Mouse (Mus musculus): Measurements from ENCODE around the gene Gm20388.

The Gm20388 gene

DNA sequence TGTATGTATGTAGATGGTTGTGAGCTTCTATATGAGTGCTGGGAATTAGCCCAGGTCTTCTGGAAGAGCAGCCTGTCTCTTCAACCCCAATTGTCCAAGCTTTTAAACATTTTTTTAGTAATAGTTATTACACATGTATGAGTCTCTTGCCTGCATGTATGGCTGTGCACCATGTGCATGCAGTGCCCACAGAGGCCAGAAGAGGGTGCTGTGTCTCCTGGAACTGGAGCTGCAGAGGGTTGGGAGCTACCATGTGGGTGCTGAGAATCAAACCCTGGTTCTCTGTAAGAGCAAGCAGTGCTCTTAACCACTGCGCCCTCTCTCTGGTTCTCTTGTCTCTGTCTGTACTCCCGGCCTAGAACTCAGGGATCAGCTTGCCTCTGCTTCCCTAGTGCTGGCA lies 3222.3 kb downstream of the Gm20388 start:
- no peak for DNase-seq (ENCODE audit: low spot score in 2 of 2)

DNA sequence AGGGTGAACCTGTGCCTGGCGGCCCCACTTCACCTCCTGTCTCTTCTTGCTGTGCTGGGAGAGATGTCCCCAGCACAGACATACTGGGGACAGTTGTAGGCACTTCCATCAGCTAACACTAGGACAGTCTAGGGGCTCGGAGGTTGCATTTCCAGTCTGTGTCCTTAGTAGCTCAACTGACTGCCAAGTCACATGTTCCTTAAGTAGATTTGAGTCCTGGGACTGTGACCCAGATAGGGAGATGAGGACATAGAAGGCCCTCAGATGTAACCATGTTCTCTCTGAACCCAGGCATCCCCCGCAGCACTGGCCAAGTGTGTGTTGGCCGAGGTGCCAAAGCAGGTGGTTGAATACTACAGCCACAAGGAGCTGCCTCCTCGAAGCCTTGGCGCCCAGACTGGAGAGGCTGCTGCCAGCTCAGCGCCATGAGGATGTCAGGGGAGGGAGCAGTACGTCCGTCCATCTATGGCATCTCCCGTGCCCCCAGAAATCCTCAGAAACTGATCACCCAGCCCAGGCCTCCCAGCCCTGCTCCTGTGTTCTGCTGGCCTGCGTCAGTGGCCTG lies 3223.6 kb downstream of the Gm20388 start:
- no peak for DNase-seq (ENCODE audit: low spot score in 2 of 2)

DNA sequence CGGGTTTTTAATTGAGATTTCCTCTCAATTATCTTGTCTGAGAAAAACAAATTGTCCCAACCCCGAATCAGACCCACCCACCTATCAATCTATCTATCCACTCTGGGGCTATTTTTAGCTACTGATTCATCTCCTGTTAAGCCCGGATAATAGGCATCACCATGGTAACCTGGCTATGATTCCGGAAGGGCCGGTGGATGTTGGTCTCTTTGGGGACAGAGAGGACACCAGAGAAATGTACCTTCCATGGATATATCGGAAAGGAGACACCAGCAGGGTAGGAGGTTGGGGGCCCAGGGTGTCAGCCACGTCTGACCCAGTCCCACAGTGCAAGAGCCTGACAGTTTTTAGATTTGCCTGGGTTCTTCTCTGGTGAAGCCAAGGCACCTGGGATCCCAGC lies 3224.8 kb downstream of the Gm20388 start:
- DNase-seq (ENCODE audit: low spot score in 2 of 2): no peak

DNA sequence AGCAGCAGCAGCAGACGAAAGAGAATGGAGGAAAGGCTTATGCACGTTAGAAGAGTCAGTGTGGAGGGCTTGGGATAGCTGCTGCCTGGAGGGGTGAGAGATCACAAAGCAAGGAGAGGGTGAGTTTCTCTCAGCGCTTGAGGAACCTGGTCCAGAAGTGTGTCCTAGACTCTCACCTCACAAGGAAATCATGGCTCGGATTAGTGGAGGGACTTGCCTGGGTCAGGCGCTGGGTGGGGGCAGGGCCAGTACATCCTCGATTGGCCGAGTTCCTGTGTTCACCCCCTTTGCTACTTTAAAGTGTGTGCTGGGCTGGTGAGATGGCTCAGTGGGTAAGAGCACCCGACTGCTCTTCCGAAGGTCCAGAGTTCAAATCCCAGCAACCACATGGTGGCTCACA lies 3225.2 kb downstream of the Gm20388 start:
- DNase-seq (ENCODE audit: low spot score in 2 of 2): no peak

DNA sequence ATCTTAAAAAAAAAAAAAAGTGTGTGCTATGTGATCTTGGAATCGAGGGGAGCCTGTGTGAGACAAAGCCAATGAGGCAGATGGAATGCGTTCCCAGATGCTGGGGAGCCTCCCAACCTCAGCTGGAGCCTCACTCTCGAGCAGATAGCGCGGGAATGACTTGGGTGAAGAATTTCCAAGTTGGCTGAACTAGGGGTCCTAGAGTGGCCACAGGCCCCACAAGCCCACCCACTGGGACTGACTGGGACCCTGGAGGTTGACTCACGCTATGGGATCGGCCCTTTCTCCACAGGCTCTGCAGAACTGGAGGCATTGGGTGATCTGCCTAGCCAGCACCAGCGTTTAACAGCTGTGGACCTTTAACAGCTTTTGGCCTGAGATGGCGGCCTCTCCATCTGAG lies 3225.6 kb downstream of the Gm20388 start:
- no peak for DNase-seq (ENCODE audit: low spot score in 2 of 2)

DNA sequence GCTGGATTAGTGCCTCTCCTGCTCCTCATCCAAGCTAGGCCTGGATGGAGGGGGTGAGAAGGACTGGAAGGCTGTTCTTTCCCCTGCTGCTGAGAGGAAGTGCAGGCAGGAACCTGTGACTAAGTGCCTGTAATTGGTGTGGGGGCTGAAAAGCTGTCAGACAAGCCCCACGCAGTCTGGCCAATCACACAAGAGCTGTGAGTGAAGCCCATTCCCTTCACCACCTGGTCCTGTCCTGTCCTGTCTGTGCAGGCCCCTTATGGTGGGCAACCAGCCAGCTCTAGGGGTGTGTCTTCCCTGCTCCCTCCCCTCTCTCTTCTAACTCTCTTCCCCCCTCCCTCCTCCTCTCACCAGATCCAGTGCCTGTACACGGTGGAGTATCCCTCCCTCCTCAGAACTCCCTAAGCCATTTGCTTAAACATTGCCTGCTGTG lies 3227.0 kb downstream of the Gm20388 start:
- no peak for DNase-seq (ENCODE audit: low spot score in 2 of 2)

DNA sequence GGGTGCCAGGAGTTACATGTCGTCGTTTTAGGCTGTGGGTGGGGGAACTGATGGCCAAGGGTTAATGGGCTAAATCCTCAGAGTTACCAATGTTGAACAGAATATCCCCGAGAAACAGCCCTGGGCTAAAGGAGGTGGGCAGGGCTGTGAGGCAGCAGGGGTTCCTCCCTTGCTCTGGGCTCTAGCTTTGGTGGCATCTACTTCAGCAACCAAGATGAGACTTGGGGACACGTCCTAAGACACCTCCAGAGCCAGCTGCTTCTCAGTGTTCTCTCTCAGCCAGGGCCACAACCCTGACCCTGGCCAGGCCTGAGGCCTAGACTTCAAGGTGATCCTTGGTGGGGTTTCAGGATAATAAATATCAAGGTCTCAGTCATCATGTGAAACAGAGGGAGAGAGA lies 3228.1 kb downstream of the Gm20388 start:
- no peak for DNase-seq (ENCODE audit: low spot score in 2 of 2)

DNA sequence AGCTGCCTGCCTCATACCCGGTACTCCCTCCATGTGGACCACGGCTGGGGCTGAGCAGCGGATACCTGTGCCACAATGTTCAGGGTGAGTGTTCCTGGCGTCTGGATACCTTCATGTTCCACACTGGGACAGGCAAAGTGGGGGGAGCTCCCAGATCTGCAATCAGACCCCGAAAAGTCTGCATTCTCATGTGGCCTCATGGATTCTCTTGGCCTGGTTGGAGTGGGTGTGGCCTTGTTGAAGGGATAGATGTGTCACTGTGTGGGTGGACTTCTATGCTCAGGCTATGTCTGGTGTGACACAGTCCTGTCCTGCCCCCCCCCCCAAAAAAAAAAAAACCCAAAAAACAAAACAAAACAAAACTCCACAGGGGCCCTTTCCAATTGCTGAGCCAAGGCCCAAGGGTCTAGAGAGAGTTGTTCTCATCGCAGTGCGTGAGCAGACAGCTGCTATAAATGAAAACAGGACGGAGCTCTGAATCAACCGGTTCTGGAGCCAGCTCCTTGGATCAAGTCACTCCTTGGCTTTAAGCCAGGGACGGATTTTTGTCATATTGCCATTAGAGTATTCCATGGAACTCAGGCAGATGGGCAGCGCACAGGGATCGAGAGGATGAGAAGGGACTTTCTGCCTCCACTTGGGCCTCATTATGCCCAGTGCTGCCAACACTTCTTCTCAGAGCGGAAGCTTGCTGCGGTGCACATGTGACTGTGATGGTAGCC lies 3231.3 kb downstream of the Gm20388 start:
- peak in 1 of 2 experiments; percentile 11 for DNase-seq (ENCODE audit: low spot score in 2 of 2)

DNA sequence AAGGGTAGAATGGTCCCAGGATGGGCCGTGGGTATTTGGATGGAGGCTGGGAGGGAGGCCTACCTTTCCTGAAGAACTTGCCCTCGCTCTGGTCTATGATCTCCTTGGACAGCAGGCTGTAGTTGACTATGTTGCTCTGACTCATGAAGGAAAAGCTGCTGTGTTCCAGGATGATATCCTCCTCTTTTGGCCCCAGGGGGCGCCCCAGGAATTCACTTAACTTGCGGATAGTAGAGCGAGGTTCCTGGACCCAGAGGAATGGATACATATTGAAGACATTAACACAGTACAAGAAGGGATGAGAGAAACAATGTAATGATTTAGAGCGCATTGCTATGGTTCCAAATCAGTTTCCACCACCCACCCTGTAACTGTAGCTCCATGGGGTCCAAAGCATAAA lies 3234.6 kb downstream of the Gm20388 start:
- no peak for DNase-seq (ENCODE audit: low spot score in 2 of 2)

DNA sequence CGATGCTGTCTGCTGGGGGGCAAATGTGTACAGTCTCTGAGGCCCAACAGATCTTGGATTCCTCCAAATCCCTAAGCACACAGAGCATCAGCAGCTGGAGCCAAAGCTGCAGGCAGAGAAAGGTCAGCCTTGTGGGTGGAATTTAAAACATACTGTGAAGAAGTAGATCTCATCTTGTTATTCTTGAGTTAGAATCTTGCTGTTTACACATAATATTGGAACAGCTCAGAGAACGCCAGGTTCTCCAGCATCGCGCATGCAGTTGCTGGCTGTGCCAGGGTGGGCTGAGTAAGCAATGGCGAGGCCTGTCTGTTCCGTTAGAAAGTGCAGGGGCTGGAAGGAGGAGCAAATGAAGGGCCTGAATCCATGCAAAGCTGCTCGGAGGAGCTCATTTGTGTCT lies 3235.7 kb downstream of the Gm20388 start:
- DNase-seq (ENCODE audit: low spot score in 2 of 2): no peak

DNA sequence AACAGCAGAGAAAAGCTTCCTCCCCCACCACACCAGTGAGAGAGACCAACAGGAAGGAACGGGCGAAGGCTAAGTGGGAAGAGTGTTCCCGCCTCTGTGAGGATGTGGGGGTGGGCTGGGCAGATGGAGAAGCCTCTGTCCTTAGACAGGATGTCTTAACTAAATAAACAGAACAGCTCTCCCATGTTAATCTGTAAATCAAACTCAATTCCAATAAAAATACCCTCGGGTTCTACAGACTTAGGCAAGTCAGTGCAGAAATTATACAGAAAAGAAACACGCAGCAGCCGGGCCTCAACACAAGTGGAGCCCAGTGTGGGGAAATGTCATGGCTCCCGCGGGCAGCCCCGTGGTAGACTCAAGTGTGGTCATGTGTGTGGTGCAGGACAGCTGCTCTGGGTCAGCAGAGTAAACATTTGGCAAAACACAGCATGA lies 3240.1 kb downstream of the Gm20388 start:
- DNase-seq (ENCODE audit: low spot score in 2 of 2): no peak

DNA sequence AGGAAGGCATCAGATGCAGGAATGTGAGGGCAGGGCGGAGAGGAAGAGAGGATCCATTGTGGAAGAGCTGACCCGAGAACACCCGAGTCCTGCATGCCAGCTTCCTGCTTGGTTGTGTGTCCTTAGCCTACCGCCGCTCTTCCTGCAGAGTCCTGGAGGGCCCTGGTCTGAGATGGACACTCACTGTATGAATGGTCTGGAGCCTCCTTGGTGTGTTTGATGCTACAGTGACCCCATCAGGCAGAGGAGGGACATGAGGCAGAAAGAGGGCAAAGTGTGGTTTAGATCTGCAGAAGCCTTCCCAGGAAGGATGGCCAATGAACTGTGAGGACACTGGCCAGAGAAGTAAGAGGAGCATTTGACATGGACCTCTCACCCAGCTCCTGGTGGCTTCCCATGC lies 3244.5 kb downstream of the Gm20388 start:
- DNase-seq (ENCODE audit: low spot score in 2 of 2): no peak

DNA sequence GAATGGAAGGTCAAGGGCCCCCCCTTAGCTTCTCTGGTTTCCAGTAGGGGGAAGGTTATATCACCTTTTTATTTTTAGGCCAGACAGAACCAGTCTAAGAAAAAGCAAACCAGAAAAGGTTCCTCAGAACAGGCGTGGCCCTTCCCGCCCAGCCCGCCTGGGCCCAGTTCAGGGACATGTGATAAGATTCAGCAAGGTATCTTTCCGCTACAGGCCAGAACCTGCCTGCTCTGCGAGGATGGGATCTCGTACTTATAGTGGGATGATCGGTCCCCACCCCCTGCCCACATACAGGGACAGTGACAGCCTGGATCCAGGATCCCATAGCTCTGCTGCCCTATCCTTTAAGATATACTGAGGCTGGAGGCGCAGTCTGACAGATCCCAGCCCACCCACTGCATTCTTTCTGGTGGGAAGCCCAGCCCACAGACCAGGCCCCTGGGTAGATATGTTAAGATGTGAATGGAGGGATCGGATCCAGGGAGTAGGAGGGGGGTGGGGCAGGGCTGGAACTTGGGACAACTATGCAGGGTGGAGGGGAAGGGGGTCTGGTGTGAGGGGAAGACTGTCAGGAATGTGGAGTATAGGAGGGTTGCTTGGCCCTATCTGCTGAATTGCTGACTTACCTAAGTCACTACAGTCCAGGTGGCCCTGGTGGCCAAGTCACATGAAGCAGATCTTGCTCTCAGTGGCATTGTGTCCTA lies 3245.6 kb downstream of the Gm20388 start:
- DNase-seq (ENCODE audit: low spot score in 2 of 2): no peak

DNA sequence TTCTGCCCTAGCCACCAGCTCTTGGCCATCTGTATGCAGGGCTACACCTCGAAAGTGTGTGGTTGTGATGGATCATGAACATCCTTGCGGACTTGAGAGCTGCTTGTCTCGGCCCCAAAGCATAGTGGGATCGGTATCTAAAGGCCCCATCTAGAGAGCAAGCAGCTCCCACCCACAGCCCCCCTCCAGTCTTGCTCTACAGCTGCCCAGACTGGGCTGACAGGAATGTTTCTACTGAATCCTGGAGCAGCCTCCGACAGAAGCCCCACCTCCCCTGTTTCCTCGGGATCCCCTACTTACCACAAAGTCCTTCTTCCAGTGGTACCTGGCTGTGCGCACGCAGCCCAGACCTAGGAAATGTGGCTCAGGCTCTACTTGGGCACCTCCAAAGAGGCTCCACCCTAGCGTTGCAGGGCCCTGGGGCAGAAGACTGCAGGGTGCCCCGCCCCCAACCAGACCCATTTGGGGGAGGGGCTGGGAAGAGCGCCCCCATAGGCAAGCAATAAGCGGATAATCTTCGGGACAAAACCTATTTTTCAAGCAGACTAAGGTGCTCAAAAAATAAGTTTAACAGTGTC lies 3247.3 kb downstream of the Gm20388 start, which contains the start of gene Sult5a1:
Gene Sult5a1, minus strand, starts transcription at position 428 of the 578 bp plus-strand sequence.
- DNase-seq (ENCODE audit: low spot score in 2 of 2): no peak

DNA sequence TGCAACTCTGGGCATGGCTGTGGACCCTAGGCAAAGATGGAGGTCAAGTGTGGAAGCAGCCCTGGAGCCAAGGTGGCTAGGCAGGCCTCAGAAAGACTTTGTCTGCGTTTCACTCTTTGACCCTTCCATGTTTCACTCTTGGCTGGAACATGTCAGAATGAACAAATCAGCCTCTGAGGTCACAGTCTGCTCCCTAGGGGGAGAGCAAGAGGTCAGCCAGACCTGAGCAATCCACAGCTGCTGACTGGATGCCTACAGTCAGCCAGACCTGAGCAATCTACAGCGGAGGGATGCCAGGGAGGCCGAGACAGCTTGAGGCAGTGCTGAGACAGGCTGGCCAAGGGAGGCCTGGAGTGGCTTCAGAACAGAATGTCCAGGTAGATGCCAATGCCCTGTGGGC lies 3270.8 kb downstream of the Gm20388 start:
- DNase-seq (ENCODE audit: low spot score in 2 of 2): no peak

DNA sequence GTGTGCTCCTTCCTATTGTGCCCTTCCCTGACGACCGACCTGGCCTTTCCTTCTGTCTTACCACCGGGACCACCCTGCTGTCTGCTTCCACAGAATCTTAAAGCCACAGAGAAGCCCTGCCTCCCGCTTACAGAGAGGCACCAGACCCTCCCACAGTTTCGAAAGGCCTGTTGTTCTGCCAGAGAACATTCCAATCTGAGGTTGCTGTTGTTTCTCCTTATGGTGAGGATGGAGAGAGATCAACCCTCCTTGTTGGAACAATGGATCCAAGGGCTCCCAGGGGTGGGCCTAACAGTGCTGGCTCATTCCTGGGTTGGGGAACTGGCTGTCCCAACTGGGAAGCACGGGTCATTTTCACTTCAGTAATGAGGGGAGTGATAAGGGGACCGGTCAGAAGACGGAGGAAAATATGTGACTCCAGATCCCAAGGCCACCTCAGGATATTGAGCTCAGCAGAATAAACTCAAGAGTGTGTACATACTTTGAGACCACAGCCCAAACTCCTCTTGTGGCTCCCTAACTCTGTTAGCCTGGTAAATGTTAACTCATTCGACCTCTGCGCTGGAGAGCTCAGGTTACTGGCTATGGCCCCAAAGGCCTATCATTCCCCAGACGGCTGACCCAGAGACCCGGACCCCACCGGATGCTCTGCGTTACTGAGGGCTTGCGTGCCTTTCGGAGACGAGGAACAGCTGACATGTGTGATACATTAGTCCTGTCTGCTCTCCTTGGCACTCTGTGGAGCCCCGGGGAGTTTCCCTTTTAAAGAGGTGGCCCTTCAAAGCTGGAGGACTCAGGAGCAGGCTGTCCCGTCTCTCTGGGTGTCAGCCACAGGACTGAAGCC lies 3275.1 kb downstream of the Gm20388 start, which contains the start of gene Dpep1:
Gene Dpep1, plus strand, starts transcription at position 677 of the 844 bp plus-strand sequence.
- DNase-seq (ENCODE audit: low spot score in 2 of 2): no peak

DNA sequence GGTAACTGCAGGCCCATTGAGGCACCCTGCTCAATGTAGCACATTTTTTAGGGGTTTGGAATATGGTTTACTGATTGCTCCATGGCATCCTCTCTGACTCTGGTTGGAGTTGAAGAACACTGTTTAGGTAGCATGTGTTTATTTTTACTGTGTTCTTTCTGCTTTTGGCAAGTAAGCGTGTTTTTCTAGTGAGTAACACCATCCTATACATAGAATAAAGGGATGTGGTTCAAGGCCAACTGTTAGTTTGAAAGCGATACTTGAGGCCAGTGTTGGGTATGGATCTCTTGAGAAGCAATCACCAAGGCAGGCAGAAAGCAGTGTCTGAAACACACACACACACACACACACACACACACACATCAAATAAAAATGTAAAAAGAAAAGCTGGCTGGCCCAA lies 3277.4 kb downstream of the Gm20388 start:
- DNase-seq (ENCODE audit: low spot score in 2 of 2): no peak

DNA sequence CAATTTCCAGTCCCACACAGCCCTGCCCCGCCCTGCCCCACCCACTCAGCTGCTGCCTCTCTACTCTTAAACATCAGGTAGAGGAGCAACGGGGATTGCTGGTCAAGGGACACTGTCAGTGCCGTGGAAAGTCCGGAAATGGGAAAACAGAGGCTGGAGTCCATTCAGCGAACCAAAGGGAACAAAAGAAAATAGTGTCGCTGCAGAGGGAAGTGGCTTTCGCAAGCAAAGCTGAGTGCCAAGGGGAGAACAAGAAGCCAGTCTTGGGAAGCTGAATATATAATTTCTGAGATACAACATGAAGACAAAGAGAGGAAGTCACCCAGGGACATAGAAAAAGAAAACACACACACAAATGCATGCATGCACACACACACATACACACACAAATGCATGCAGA lies 3278.2 kb downstream of the Gm20388 start:
- no peak for DNase-seq (ENCODE audit: low spot score in 2 of 2)

DNA sequence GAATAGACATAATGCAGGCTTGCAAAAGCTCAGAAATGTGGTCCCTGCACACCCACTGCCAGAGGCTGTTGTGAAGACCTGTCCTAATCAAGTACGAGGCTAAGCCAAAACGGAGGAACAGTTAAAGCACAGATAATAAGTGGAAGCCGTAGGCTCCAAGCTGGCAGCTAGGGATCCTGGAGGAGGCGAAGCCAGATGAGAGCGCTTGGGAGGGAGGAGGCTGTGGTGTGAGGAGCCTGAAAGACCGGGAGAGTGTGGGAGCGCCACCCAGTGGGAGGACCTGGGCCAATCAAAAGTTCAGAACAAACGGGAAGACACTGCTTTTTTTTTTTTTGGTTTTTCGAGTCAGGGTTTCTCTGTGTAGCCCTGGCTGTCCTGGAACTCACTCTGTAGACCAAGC lies 3280.0 kb downstream of the Gm20388 start:
- peak in 1 of 2 experiments; percentile 46 for DNase-seq (ENCODE audit: low spot score in 2 of 2)

DNA sequence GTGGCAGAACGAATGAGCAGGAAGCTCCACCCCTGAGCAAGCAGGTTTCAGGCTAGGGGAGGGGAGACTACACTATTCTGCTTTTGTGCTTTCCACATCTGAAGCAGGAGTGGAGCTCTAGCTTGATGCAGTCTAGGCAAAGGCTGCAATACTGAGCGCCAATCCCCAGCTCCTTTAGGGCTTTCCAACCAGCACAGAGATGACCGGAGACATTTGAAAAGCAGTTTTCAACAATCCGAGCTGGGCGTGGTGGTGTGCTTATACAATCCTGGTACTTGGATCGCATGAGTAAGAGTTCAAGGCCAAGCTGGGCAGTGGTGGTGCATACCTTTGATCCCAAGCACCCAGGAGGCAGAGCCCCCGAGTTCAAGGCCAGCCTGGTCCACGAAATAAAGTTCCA lies 3281.3 kb downstream of the Gm20388 start:
- no peak for DNase-seq (ENCODE audit: low spot score in 2 of 2)

DNA sequence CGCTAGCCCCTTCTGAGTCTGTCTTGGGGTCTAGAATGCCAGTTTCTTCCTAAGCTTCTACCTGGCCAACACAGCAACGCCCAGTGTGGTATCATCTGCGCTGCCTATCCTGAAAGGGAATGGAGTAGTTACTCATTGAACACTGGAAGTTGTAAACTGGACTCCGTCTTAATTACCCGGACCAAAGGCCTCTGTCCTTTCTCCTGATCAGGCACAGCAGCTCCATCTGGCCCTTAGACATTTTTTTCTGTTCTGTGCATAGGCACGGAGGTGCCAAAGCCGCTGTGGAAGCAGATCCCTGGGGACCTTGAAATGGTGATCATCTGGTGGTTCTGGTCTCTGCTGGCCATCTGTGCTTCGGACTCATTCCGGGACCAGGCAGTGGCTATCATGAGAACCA lies 3283.1 kb downstream of the Gm20388 start:
- DNase-seq (ENCODE audit: low spot score in 2 of 2): no peak

DNA sequence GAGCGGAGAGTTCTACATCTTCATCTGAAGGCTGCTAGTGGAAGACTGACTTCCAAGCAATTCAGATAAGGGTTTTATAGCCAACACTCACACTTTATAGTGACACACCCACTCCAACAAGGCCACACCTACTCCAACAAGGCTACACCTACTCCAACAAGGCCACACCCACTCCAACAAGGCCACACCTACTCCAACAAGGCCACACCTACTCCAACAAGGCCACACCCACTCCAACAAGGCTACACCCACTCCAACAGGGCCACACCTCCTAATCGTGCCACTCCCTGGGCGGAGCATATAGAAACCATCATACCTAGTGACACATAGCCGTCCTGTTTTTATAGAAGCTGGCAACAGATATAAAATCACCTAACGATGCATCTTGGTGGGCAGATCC lies 3286.4 kb downstream of the Gm20388 start:
- DNase-seq (ENCODE audit: low spot score in 2 of 2): peak; percentile 25 to 42
